ENCODE assay signal across 1 mouse cellular context in genomic region chr2:144555820-144556552, GRCm38 (mm10).
TF ChIP-seq lines count a peak whose summit lies in the region.

Gene Sec23b (plus strand): TSS chr2:144556229.

TF ChIP-seq in MEL, 35 proteins besides CTCF, POLR2A, EP300 and RAD21 (continued from another document):
- peak; percentile 91 for TF ChIP-seq HCFC1 (IDR thresholded peaks at IDR 0.05; ENCODE audit: low read depth, low read length)
- TF ChIP-seq GATA1 (IDR thresholded peaks at IDR 0.05; ENCODE audit: low read depth, low read length): no peak
- no peak for TF ChIP-seq MYC (IDR thresholded peaks at IDR 0.05; ENCODE audit: low read depth, low read length)
- TF ChIP-seq JUND (IDR thresholded peaks at IDR 0.05; ENCODE audit: low read depth, low read length): no peak
